Mouse (Mus musculus): Measurements from ENCODE around the gene Dennd1a.

Dennd1a gene

DNA sequence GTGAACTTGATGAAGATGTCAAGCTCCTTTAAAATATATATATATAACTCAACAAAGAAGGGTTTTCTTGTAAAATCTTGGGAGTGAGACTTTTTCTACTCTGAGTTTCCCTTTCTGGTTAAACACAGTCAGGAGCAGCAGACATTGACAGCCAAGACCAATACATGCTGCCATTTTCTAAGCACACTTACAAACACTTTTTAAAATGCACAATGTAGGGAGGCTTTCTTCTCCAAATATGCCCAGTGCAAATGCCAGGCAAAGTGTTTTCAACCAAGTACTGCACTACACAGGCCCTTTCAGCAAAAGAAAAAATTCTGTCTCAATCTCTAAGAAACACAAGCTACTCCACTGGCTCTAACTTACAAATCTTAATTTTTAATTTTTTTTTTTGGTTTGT, 65.7 kb downstream of the Dennd1a start:
- no peak for DNase-seq

- no peak for DNase-seq
These were observed 66.3 kb downstream of the Dennd1a start for GRCm38 (mm10) chr2:38220687-38221435.

DNA sequence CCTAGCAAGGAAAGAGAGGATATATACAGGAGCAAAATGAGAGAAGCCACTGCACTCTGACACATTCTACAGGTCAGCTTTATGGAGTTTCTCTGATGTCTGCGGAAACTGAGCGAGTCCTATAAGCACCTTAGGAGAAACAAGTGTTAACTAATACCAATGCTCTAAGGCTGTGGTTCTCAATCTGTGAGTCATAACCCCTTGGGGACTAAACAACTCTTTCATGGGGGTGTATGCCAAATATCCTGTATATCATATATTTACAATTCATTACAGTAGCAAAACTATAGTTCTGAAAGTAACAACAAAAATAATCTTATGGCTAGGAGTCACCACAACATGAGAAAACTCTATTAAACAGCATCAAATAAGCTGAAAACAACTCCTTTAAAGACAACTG, 67.5 kb downstream of the Dennd1a start:
- DNase-seq, result no peak

DNA sequence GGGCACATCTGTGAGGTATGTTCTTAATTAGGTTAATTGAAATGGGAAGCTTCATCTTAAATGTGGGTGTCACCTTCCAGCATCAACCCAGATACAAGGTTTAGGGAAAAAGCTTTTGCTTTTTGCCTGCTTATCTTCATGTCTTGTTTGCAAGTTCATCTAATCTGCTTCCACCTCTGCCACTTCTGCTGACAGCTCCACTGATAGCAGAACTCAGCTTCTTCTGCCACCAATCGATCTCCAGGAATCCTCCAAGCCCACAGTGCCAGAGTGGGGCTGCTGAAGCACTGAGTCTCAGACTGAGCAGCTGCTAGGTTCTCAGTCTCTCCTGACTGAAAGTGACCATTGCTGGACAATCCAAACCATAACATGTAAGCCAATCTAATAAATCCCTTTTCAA, 74.1 kb downstream of the Dennd1a start:
- no peak for DNase-seq

- DNase-seq, result no peak
These were observed 75.8 kb downstream of the Dennd1a start for GRCm38 (mm10) chr2:38211426-38211825.

GRCm38 (mm10) chr2:38207752-38208151, 79.4 kb downstream of the Dennd1a start:
- no peak for DNase-seq

- DNase-seq, result no peak
These were observed 81.9 kb downstream of the Dennd1a start for GRCm38 (mm10) chr2:38205281-38205680.

GRCm38 (mm10) chr2:38204696-38205095, 82.5 kb downstream of the Dennd1a start:
- DNase-seq, result no peak

DNA sequence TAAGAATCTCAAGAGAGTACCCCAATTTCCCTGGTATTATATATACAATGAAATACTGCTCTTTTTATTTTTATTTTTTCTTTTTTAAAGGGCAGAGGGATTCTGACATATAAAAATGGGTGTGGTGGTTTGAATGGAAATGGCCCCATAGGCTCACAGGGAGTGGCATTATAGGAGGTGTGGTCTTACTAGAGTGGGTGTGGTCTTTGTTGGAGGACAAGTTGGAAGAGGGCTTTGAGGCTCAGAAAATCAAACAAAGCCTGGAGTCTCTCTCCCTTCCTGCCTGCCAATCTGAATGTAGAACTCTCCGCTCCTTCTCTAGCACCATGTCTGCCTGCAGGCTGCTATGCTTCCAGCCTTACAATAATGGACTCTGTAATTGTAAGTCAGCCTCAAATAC, 89.1 kb downstream of the Dennd1a start:
- DNase-seq, result no peak

DNA sequence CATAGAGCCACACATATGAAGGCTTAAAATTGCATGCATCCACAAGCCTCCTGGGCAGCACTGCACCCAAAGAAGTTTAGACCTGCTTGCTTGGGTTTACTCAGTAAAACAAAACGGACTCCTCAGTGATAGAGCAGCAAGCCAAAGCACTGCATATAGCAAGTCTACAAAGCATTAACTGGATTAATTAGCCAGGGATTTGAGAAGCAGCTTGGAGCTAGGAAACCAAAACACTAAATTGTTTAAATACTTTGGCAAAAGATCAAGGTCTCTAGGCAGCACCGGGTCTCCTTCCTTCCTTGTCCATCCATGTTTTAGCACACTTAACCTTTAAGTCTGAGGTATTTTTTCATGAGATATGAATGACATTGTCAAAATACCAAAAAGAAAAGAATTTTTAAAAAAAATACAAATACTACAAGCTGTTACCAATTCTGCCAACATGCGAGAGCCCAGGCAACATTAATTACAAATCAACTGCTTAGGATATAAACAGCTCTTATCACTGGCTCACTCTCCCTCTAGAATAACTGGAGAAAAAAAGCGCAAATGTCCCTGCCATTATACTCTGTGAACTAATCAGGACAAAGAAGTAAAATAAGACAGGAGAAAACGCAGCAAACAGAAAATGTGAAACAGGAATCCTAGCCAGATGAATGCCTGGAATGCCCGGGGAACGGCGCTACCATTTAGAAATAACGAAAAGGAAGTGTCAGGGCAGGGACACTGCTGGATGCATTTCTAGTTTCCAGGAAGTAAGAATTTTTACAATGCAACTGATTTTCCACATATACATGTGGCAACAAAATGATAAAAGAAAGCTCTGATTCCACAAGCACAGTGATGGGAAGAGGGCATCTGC, 90.8 kb downstream of the Dennd1a start:
- no peak for DNase-seq

- no peak for DNase-seq
These were observed 95.2 kb downstream of the Dennd1a start for GRCm38 (mm10) chr2:38192007-38192406.

DNA sequence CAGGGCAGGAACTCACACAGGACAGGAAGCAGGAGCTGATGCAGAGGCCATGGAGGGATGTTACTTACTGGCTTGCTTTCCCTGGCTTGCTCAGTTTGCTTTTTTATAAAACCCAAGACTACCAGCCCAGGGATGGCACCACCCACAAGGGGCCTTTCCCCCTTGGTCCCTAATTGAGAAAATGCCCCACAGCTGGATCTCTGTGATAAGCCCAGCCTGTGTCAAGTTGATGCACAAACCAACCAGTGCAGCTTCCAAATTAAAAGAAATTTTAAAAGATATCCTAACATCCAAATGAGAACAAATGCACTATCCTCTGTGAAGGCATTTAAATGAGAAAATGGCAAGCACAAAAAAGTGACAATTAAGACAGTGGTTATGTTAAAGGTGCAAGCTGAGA, 95.6 kb downstream of the Dennd1a start:
- no peak for DNase-seq

DNA sequence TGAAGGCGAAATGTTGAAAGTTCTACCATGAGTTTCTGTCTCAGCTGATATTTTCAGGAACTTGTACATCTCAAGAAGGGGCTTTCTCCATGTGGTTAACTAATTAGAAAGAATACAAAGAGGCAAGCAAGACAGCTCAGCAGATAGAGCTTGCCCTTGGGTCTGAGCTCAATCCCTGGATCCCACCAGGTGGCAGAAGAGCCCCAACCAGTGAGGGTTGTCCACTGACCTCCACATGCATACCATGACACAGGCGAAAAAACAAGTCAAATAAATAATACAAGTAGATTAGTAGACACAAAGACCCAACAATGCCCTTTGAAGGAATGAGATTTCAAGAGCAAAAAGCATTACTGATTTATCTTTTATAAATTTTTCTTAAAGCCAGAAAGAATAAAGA, 100.8 kb downstream of the Dennd1a start:
- peak; percentile 21 for DNase-seq

- DNase-seq, result no peak
These were observed 102.2 kb downstream of the Dennd1a start for GRCm38 (mm10) chr2:38184977-38185376.

- DNase-seq, result no peak
These were observed 103.3 kb downstream of the Dennd1a start for GRCm38 (mm10) chr2:38183881-38184280.

DNA sequence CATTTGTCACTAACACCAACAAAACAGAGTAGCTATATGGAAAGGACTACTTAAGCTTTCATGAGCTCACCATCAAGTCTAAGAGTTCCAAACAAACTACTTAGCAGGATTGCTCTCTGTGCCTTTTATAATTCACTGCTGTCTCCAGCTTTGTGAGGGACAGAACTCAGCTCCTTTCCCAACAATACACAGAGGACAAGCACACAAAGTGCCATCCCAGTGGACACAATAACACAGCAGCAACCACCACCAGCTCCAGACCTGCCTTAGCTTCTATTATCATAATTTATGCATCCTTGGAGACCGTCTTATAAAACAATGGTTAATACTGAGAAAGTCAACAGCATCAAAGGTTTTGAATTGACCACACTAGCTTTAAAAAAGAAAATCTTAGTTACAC, 104.9 kb downstream of the Dennd1a start:
- no peak for DNase-seq

- no peak for DNase-seq
These were observed 109.6 kb downstream of the Dennd1a start for GRCm38 (mm10) chr2:38177583-38177978.

GRCm38 (mm10) chr2:38176870-38177582, 110.2 kb downstream of the Dennd1a start:
- no peak for DNase-seq

DNA sequence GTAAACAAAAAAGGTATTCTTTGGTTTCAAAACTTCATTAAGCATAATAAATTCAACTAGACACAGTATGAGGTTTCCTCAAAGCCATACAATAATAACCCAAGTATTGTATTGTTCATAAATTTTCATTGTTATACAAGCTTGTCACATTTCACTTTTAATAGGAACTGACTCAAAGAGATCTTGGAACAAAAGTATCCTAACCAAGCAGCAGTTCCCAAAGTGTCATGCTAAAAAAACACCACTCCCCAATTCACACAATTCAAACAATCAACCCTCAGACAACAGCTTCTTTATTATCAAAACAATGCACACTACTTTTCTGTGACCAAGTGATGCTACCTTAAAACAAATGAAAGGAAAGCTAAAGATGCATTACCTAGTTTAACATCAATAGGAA, 111.9 kb downstream of the Dennd1a start:
- DNase-seq, result no peak

- DNase-seq, result no peak
These were observed 118.6 kb downstream of the Dennd1a start for GRCm38 (mm10) chr2:38168606-38169005.

DNA sequence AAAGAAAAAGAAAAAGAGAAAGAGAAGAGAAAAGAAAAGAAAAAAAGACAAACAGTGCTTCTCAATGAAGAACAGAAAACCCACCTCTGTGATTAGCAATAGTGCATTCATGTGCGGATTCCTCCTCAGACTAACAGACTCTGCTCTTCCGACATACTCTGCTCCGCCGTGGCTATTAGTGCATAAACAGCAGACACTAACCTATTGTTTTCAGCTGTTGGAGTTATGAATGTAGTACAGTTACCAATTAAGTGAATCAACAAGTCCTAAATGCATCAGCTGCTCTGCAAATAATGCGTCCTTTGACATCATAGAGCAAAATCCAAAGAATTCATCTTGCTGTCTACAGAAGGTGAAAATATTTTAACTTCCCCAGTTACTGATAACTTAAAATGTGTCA, 121.2 kb downstream of the Dennd1a start:
- DNase-seq, result no peak

DNA sequence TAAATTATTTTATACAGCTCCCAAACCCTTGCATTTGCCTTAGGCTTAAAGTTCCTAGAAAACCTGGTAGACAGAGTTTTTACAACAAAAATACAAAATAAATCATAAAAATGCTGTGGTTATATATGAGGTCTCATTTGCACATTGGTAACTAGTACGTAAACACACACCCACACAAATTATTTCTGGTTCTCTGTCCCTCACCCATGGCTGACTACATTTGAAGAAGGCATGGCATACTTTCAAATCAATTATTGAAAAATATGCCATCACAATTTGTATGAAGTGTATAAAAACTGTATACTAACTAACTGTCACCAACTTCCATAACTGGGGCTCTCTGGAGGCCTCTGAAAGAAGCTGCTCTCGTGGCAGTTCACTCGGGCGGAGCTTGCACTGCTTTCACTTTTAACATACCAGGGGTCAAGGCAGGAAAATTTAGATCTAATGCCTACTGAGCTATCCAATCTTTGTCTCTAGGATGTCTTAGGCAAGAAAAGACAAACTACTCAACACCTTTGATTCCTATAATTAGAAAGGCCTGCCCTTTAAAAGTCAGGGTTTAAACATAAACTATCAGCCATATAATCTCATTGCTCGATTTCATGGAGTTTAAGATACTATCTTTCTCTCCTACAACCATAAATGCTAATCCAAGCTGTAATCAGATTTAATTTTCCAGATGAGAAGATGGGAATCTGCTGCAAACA, 122.7 kb downstream of the Dennd1a start:
- DNase-seq, result no peak

DNA sequence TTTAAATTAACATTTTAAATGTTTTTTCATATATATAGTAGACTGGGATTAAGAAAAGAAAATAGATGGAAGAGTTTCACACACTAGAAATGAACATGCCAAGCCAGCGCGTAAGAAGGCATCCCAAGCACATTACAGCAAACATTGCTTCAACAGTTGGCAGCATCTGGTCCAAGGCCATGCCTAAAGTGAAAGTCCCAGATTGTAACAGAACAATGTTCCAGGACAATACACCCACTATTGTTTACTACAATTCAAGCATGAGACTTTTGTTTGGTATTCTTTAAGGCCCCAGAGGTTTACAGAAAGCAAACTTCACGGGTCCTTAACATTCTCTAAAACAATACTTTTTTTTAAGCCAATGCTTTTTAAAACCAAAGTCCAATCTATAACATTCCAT, 124.7 kb downstream of the Dennd1a start:
- DNase-seq, result no peak

Data from thymus, postnatal 25 days (tissue).